Mouse (Mus musculus) retina, postnatal 7 days (tissue): ENCODE data around the gene Mdfic.

Source experiments
- DNase-seq: peaks from one replicate; pipeline ENCODE4 v3.0.0-alpha.2; 2012; ENCODE audit warnings: low read depth, low spot score

Mdfic gene

GRCm38 (mm10) chr6:15792680-15793601 is 72.5 kb downstream of the Mdfic start:
- no peak for DNase-seq

GRCm38 (mm10) chr6:15793602-15794345 is 73.3 kb downstream of the Mdfic start:
- no peak for DNase-seq

DNA sequence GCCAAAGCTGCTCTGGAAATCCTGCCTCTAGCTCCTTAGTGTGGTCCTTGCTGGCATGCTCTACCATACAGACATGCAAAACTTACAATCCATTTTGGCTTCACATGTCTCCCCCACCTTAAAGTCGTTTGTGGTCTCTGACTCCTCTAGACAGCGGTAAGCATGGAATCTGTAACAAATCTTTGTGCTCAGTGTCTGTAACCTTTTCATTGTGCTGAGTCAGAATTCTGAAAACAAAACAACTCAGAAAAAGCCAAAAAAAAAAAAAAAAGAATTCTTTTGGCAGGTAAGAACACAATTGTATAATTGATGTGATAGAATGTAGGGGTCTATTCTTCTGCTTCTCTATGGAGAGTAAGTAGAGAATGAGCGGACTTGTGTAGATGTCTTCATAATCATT is 74.3 kb downstream of the Mdfic start:
- no peak for DNase-seq

DNA sequence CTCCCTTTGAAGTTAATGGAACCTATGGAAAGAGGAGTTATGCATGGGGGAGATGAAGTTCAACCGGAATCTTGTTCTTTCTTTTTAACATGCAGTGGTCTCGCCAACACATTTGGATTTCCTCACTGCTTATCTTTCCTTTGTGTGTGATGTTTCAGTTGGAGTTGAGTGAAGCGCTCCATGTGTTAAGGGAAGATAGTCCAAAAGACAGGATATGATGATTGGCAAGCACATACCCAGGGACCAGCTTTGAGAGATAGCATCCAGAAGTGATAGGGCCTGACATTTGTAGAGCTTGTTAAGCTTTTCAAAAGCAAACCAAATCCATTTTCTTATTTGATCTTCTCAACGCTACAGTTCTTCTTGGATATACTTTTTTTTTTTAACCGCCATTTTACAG is 86.9 kb downstream of the Mdfic start:
- DNase-seq: no peak

- DNase-seq: no peak
Measured at GRCm38 (mm10) chr6:15825236-15825635, 104.8 kb downstream of the Mdfic start.

- DNase-seq: no peak
Measured at GRCm38 (mm10) chr6:15829812-15830211, 109.4 kb downstream of the Mdfic start.

- DNase-seq: no peak
Measured at GRCm38 (mm10) chr6:15830651-15831050, 110.2 kb downstream of the Mdfic start.

DNA sequence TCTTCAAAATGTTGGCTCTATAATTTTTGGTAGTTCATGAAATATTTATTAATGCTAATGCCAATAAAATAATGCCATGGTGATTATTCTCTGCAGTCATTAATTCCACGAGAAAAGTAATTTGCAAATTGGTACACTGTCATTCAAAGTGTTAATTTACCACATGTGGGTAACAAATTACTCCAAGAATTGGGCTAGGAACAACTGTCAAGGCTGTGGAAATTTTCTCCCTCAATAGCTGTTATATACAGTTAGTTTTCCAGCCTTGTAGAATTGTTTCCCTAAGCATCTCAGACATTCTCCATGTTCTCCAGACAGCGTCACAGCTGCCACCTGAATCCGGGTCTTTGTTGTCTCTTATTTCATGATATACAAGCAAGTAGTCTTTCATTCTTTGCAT is 117.2 kb downstream of the Mdfic start:
- no peak for DNase-seq

GRCm38 (mm10) chr6:15839831-15840230 is 119.4 kb downstream of the Mdfic start:
- DNase-seq: no peak

DNA sequence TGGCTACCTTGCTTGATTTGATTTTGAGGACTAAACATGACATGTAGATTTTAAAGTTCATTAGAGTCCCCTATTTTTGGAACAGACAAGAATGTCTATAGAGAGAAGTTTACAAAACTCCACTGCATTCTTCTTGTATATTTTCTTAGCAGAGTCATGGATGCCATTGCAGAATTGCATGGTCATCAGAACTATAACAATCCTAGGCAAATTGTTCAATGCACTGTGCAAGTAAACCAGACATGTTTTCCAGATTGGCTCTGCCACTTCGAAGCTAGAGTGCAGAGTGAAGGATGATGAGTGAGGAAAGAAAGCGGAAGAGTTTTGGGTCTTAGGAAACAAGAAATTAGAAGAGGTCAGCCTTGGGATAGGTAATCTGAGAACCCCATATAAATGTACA is 120.0 kb downstream of the Mdfic start:
- DNase-seq: no peak

DNA sequence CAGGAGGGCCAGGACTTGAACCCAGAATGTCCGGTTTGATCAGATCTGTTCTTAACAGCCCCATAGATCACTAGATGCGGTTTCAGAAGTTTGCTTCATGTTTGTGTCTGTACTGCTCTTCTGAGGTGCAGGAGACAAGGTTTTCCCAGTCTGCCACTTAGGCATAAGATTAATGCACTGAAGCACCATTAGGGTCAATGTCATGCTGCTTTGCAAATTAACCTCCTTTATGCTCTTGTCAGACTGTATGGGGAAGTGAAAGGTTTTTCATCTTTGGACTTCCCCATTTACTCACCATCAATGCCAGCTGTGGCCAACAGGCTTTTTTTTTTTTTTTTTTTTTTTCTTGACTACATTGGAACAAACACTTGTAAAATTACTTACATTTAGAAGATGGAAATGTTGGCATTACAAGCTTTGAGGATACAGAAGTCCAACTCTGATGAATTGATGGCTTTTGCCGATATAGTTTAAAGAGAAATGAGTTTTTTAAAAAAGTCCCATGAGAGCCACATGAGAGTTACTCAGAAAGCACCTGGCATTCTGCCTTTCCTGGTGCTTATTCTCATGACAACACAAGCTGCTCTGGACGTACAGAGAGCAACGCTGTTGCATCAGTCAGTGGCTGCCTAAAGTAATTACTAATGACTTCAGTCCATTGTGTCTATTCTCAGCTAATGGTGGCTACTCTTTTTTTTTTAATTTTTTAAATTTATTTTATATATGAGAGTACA is 121.2 kb downstream of the Mdfic start:
- DNase-seq: no peak

GRCm38 (mm10) chr6:15843295-15843694 is 122.8 kb downstream of the Mdfic start:
- DNase-seq: no peak

GRCm38 (mm10) chr6:15845711-15846342 is 125.4 kb downstream of the Mdfic start:
- DNase-seq: no peak
